In the genomic region with DNA sequence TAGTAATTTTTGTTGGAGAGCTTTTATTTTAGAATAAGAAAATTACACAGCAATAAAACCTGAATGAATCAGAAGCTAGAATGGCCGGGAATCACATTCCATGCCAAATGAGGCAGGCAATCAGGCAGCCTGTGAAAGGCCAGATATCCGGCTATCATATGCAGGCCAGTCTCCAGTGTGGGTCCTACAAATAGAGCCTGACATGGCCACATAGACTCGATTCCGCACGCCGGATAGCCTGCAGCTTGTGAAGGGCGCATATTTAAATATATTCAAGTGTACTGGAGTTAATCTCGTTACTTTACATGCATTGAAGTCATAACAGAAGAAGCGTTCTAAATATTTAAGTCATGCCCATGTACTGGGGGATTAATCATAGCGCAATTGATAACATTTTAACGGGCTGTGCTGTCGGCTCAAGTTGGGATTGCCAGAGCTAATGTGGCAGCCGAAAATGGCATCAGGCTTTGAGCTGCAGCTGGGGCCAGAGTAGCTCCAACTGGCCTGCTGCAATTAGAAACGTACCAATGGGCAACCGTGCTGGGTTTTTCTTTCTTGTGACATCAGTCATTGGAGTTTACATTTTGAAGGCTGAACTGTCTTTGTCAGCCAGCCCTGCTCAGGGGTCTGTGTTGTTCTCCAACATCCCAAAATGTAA, we compare ENCODE assay signal across 26 mouse cellular contexts.
DNase-seq lines count a peak whose midpoint lies in the region; ATAC-seq lines count a peak whose summit lies in the region.
"Had no signal": no experiment of that assay in that cellular context is flagged by ENCODE, and none has a peak within 500 bp of the region (broad histone marks: within the 10 kb centered on the region; RNA-seq: fewer than 3 reads in every experiment).

No protein-coding gene starts in this region.

- H3K9ac ChIP-seq in hindbrain, embryonic 11.5 days (ENCODE audit: low read depth, low read length): no peak overlapping the region
- H3K9ac ChIP-seq in hindbrain, embryonic 12.5 days: no peak overlapping the region
- H3K9ac ChIP-seq in liver, embryonic 12.5 days: no peak overlapping the region
- H3K9ac ChIP-seq in liver, embryonic 11.5 days (ENCODE audit: low read depth, low read length): no peak overlapping the region
- H3K9ac ChIP-seq: embryonic facial prominence, embryonic 13.5 days; forebrain, embryonic 13.5 days; heart, embryonic 15.5 days; kidney, embryonic 15.5 days; limb, embryonic 13.5 days; liver, embryonic 14.5 days; lung, embryonic 14.5 days had no signal

- no peak overlapping the region for H3K4me2 ChIP-seq in hindbrain, embryonic 11.5 days (replicated peaks; ENCODE audit: low read depth, low read length)
- H3K4me2 ChIP-seq in hindbrain, embryonic 12.5 days (replicated peaks): no peak overlapping the region
- no peak overlapping the region for H3K4me2 ChIP-seq in liver, embryonic 12.5 days
- H3K4me2 ChIP-seq in liver, embryonic 11.5 days: no peak overlapping the region
- H3K4me2 ChIP-seq: embryonic facial prominence, embryonic 13.5 days; forebrain, embryonic 13.5 days; heart, embryonic 15.5 days; kidney, embryonic 15.5 days; limb, embryonic 13.5 days; lung, embryonic 14.5 days had no signal

- H3K4me3 ChIP-seq in hindbrain, embryonic 10.5 days: no peak overlapping the region
- H3K4me3 ChIP-seq in hindbrain, embryonic 11.5 days (ENCODE audit: low read depth, low read length): no peak overlapping the region
- H3K4me3 ChIP-seq in hindbrain, embryonic 12.5 days: no peak overlapping the region
- no peak overlapping the region for H3K4me3 ChIP-seq in limb, embryonic 10.5 days
- H3K4me3 ChIP-seq in liver, embryonic 12.5 days: no peak overlapping the region
- H3K4me3 ChIP-seq in liver, embryonic 11.5 days (ENCODE audit: low read depth, low read length): no peak overlapping the region
- H3K4me3 ChIP-seq: embryonic facial prominence, embryonic 13.5 days; erythroblast, embryonic 14.5 days; forebrain, embryonic 13.5 days; heart, embryonic 15.5 days; kidney, embryonic 15.5 days; limb, embryonic 13.5 days had no signal

- no peaks in the 10 kb centered on the region for H3K9me3 ChIP-seq in hindbrain, embryonic 10.5 days
- H3K9me3 ChIP-seq in hindbrain, embryonic 11.5 days (ENCODE audit: control insufficient read depth, low read length): no peaks in the 10 kb centered on the region
- no peaks in the 10 kb centered on the region for H3K9me3 ChIP-seq in hindbrain, embryonic 12.5 days (replicated peaks)
- H3K9me3 ChIP-seq in limb, embryonic 10.5 days (replicated peaks): no peaks in the 10 kb centered on the region
- no peaks in the 10 kb centered on the region for H3K9me3 ChIP-seq in liver, embryonic 12.5 days (replicated peaks)
- no peaks in the 10 kb centered on the region for H3K9me3 ChIP-seq in liver, embryonic 11.5 days (ENCODE audit: control insufficient read depth, low read length)
- H3K9me3 ChIP-seq: embryonic facial prominence, embryonic 13.5 days; forebrain, embryonic 13.5 days; heart, embryonic 15.5 days; kidney, embryonic 15.5 days; limb, embryonic 13.5 days had no signal

- DNase-seq in hindbrain, embryonic 10.5 days (ENCODE audit: low spot score): no peak
- DNase-seq in hindbrain, embryonic 11.5 days (ENCODE audit: low spot score): no peak
- peak; percentile 48 for DNase-seq in Muller cell, postnatal 12 days (ENCODE audit: inconsistent ontology term)
- DNase-seq in limb, embryonic 10.5 days (ENCODE audit: low spot score): peak; percentile 32
- no peak for DNase-seq in liver, embryonic 11.5 days (ENCODE audit: low spot score)
- DNase-seq in thymus, postnatal 10 days (ENCODE audit: low spot score in 2 of 2): no peak
- DNase-seq: adrenal gland, adult 8-10 months; cerebellum, adult 18-20 months; cerebellum, postnatal 25 days; gastrocnemius, postnatal 14 days; kidney, postnatal 36 days; lung, embryonic 14.5 days; right cerebral cortex, postnatal 25 days; spleen, adult 18-20 months; thymus, postnatal 14 days had no signal

- no peaks in the 10 kb centered on the region for H3K27me3 ChIP-seq in hindbrain, embryonic 10.5 days (ENCODE audit: insufficient read depth, poor library complexity, severe bottlenecking)
- H3K27me3 ChIP-seq in hindbrain, embryonic 11.5 days (ENCODE audit: control insufficient read depth, insufficient read depth, low read length): no peaks in the 10 kb centered on the region
- H3K27me3 ChIP-seq in hindbrain, embryonic 12.5 days: no peaks in the 10 kb centered on the region
- H3K27me3 ChIP-seq in limb, embryonic 10.5 days (ENCODE audit: low read depth, poor library complexity, severe bottlenecking): peaks cover 50% of the 10 kb centered on the region
- H3K27me3 ChIP-seq in liver, embryonic 12.5 days (replicated peaks): peaks cover 14% of the 10 kb centered on the region; the same call in 1 of the 2 replicates
- peaks cover 4% of the 10 kb centered on the region; the same call in 1 of the 2 replicates for H3K27me3 ChIP-seq in liver, embryonic 11.5 days (replicated peaks; ENCODE audit: control insufficient read depth, insufficient read depth, low read length)
- H3K27me3 ChIP-seq: heart, embryonic 15.5 days had no signal

- peaks cover 56% of the 10 kb centered on the region for H3K4me1 ChIP-seq in hindbrain, embryonic 10.5 days (replicated peaks)
- H3K4me1 ChIP-seq in hindbrain, embryonic 11.5 days (replicated peaks; ENCODE audit: control insufficient read depth, insufficient read depth, low read length): 0 out of 2 replicates have a peak, but pooled peaks cover 4% of the 10 kb centered on the region
- peaks cover 56% of the 10 kb centered on the region for H3K4me1 ChIP-seq in hindbrain, embryonic 12.5 days
- peaks cover 64% of the 10 kb centered on the region for H3K4me1 ChIP-seq in limb, embryonic 10.5 days
- no peaks in the 10 kb centered on the region for H3K4me1 ChIP-seq in liver, embryonic 12.5 days
- H3K4me1 ChIP-seq in liver, embryonic 11.5 days (replicated peaks; ENCODE audit: control insufficient read depth, insufficient read depth, low read length): no peaks in the 10 kb centered on the region
- H3K4me1 ChIP-seq: heart, embryonic 15.5 days had no signal

- WGBS in hindbrain, embryonic 10.5 days: 74% methylated on average over 15 of the region's 15 CpGs
- WGBS in hindbrain, embryonic 11.5 days: 66% methylated on average over 15 of the region's 15 CpGs
- 56% methylated on average over 15 of the region's 15 CpGs for WGBS in hindbrain, embryonic 12.5 days
- 78% methylated on average over 15 of the region's 15 CpGs for WGBS in limb, embryonic 10.5 days
- 71% methylated on average over 15 of the region's 15 CpGs for WGBS in liver, embryonic 12.5 days (ENCODE audit: insufficient replicate concordance)
- 80% methylated on average over 15 of the region's 15 CpGs for WGBS in liver, embryonic 11.5 days

- 0 out of 2 replicates have a peak overlapping the region, but pooled peaks have one; percentile 13 for H3K27ac ChIP-seq in hindbrain, embryonic 10.5 days
- no peak overlapping the region for H3K27ac ChIP-seq in hindbrain, embryonic 11.5 days (ENCODE audit: low read depth, low read length)
- H3K27ac ChIP-seq in hindbrain, embryonic 12.5 days: peak overlapping the region; percentile 78
- no peak overlapping the region for H3K27ac ChIP-seq in limb, embryonic 10.5 days
- no peak overlapping the region for H3K27ac ChIP-seq in liver, embryonic 12.5 days
- no peak overlapping the region for H3K27ac ChIP-seq in liver, embryonic 11.5 days (ENCODE audit: low read depth, low read length)
- H3K27ac ChIP-seq: embryonic facial prominence, embryonic 13.5 days; forebrain, embryonic 13.5 days; heart, embryonic 15.5 days; kidney, embryonic 15.5 days; limb, embryonic 13.5 days; liver, embryonic 14.5 days had no signal

- ATAC-seq in hindbrain, embryonic 11.5 days (ENCODE audit: low FRiP score): no peak
- peak; percentile 26; the same call in 1 of the 2 replicates for ATAC-seq in hindbrain, embryonic 12.5 days (ENCODE audit: low FRiP score)
- ATAC-seq in liver, embryonic 12.5 days: no peak
- no peak for ATAC-seq in liver, embryonic 11.5 days (replicated peaks; ENCODE audit: low FRiP score)
- ATAC-seq: activated CD4-positive, CD25-positive, alpha-beta regulatory T cell, adult 4 months; forebrain, embryonic 13.5 days; intestine, embryonic 16.5 days had no signal

- peaks cover 12% of the 10 kb centered on the region for H3K36me3 ChIP-seq in hindbrain, embryonic 10.5 days
- no peaks in the 10 kb centered on the region for H3K36me3 ChIP-seq in hindbrain, embryonic 11.5 days (ENCODE audit: control insufficient read depth, insufficient read depth, low read length)
- no peaks in the 10 kb centered on the region for H3K36me3 ChIP-seq in hindbrain, embryonic 12.5 days
- peaks cover 18% of the 10 kb centered on the region; the same call in 1 of the 2 replicates for H3K36me3 ChIP-seq in limb, embryonic 10.5 days
- no peaks in the 10 kb centered on the region for H3K36me3 ChIP-seq in liver, embryonic 12.5 days
- no peaks in the 10 kb centered on the region for H3K36me3 ChIP-seq in liver, embryonic 11.5 days (ENCODE audit: control insufficient read depth, insufficient read depth, low read length)
- H3K36me3 ChIP-seq: heart, embryonic 15.5 days; kidney, embryonic 15.5 days had no signal

Comparison
In these comparisons a context has a peak if more than half of its experiments do, and no peak if none do; other contexts are left out.
1. H3K27ac ChIP-seq: peak in hindbrain, embryonic 10.5 days (single experiment) and hindbrain, embryonic 12.5 days (single experiment); none in hindbrain, embryonic 11.5 days (single experiment), limb, embryonic 10.5 days (single experiment), liver, embryonic 12.5 days (single experiment) and liver, embryonic 11.5 days (single experiment).
2. DNase-seq: peak in Muller cell, postnatal 12 days (single experiment) and limb, embryonic 10.5 days (single experiment); none in hindbrain, embryonic 10.5 days (single experiment), hindbrain, embryonic 11.5 days (single experiment), liver, embryonic 11.5 days (single experiment) and thymus, postnatal 10 days (0 of 2).